Mouse (Mus musculus) midbrain, postnatal 0 days (tissue): Measurements from ENCODE around the gene Prkaca. TPM values are rescaled to one million over a fixed set of nuclear protein-coding genes. Genes with fewer than 3 reads are reported as not detected.

ENCODE experiments used
- ATAC-seq: fragments of 200-750 bp; cut with Nextera tagmentation; 2 replicates; pipeline ENCODE4 v1.8.0; 2017; ENCODE audit warnings: moderate number of reproducible peaks, mild to moderate bottlenecking, moderate TSS enrichment, moderate library complexity; ENCODE audit not compliant: low FRiP score
- DNase-seq: peaks from one replicate; pipeline ENCODE4 v3.0.0-alpha.2; 2015; ENCODE audit warnings: low spot score
- H3K27ac ChIP-seq: fragments of 300-500 bp; sonication (generic); 2 replicates; pipeline ENCODE4 v1.5.1; 2014; ENCODE audit warnings: low read depth, mild to moderate bottlenecking, low read length, mixed read lengths
- H3K27me3 ChIP-seq: fragments of 300-500 bp; sonication (generic); 2 replicates; pipeline ENCODE4 v1.6.1; 2014; ENCODE audit warnings: low read length, control low read depth, mixed read lengths; ENCODE audit not compliant: insufficient read depth
- H3K36me3 ChIP-seq: fragments of 300-500 bp; sonication (generic); 2 replicates; pipeline ENCODE4 v1.6.1; 2014; ENCODE audit warnings: low read length, control low read depth, mixed read lengths; ENCODE audit not compliant: insufficient read depth
- H3K4me1 ChIP-seq: fragments of 300-500 bp; sonication (generic); 2 replicates; pipeline ENCODE4 v1.6.1; 2014; ENCODE audit warnings: mild to moderate bottlenecking, control low read depth, antibody characterized with exemption, low read length, mixed read lengths; ENCODE audit not compliant: insufficient read depth
- H3K4me2 ChIP-seq: fragments of 300-500 bp; sonication (generic); 2 replicates; pipeline ENCODE4 v1.6.1; 2014; ENCODE audit warnings: low read depth, mild to moderate bottlenecking, low read length, mixed read lengths; ENCODE audit not compliant: poor library complexity, severe bottlenecking
- H3K4me3 ChIP-seq: fragments of 300-500 bp; sonication (generic); 2 replicates; pipeline ENCODE4 v1.5.1; 2014; ENCODE audit warnings: low read depth, mild to moderate bottlenecking, low read length, moderate library complexity
- H3K9ac ChIP-seq: fragments of 300-500 bp; sonication (generic); replicated peaks from 2 replicates; pipeline ENCODE4 v1.6.1; 2014; ENCODE audit warnings: mild to moderate bottlenecking, low read length, moderate library complexity, mixed read lengths; ENCODE audit not compliant: poor library complexity, severe bottlenecking
- H3K9me3 ChIP-seq: fragments of 300-500 bp; sonication (generic); 2 replicates; pipeline ENCODE4 v1.6.1; 2016; ENCODE audit warnings: low read length, control low read depth
- CTCF ChIP-seq: IDR thresholded peaks from 2 replicates; pipeline ENCODE4 v1.5.1; 2016; ENCODE audit warnings: antibody characterized with exemption, mild to moderate bottlenecking
- WGBS: fragments of 180-500 bp; shearing (Covaris S2); extraction: QIAGEN DNeasy Blood & Tissue Kit; methylation state at CpG from one replicate; pipeline ENCODE4 v1.1.7; 2014; 5-methylcytosine and 5-hydroxymethylcytosine counted together
- polyA plus RNA-seq: library from polyadenylated mRNA; unstranded; fragments of >200 nt; fragmentation: Nextera tagmentation; extraction: Ambion mirVana; gene quantifications from 2 replicates; pipeline ENCODE4 v1.2.1, GENCODE M21; 2015
- total RNA-seq: library from RNA; depleted of rRNA; stranded (reverse); fragments of >200 nt; gene quantifications from 2 replicates; pipeline ENCODE4 v1.2.3, GENCODE M21; 2014

The Prkaca gene
- total and polyA plus RNA-seq, 2 experiments from 2014 or later, result 218 to 253 TPM

DNA sequence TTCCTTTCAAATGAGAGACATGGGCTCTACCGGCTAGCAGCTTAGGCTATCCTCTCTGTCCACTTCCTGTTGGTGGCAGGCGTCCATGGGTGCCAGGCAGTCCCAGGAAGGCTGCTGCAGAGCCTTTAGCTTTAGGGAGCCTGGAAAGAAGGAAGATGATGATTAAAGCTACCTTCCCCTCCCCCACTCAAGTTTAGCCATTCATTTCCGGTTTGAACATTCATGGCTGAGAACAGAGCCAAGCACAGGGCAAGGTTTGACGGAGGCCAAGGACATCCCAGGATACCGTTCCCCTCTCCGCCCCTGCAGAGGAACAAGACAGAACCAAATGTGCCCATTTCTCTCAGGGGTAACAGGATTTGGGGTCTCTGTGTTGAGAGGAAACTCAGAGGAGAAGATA, 4.9 kb downstream of the Prkaca start:
- Histone ChIP-seq H3K9me3 (no peaks in the 10 kb centered on the region), H3K27ac (no peak overlapping the region), H3K9ac (0 out of 2 replicates have a peak overlapping the region, but pooled peaks have one; percentile 8), H3K27me3 (no peaks in the 10 kb centered on the region), H3K4me2 (no peak overlapping the region), H3K36me3 (peaks cover 29% of the 10 kb centered on the region), H3K4me3 (no peak overlapping the region), H3K4me1 (peaks cover 22% of the 10 kb centered on the region; the same call in 1 of the 2 replicates)
- ATAC-seq, result no peak
- 67% methylated on average over 6 of the region's 6 CpGs for WGBS
- no peak for DNase-seq
- TF ChIP-seq CTCF, result no peak

DNA sequence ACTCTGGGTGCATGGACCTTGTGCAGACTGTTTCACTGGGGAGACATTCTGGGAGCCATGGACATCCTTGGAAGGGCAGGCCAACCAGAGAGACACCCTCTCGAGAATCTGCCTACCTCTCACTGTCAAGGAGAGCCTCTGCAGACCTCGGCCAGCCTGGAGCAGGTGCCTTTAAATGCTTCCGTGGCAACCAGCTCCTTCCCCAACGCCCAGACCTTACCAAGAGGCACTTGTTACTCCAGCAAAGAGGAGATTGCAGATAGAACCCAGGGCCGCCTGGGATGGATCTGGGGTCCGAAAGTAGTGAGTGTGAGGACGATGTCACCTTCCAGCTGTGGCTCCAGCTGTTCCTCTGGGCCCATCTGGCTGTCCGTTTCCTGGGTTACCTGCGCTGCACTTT, 5.4 kb downstream of the Prkaca start:
- TF ChIP-seq CTCF, result no peak

DNA sequence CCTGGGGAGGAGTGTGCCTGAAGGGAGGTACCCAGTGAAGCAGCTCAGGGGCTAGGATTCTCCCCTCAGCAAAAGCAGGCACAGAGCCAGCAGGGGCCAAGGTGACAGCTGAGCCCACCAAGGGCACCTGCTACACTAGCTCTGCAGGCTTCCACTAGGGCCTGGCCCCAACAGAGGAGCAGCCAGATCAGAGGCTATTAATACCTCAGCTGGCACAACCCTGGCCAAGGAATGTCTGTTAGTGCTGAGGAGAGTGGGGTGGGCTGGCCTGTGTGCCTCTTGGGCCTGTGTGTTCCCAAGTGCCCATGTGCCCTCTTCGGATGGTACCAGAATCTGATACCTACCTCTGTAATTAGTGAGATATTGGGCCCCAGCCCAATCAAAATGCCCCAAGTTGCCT, 7.5 kb downstream of the Prkaca start:
- H3K4me3 ChIP-seq, result no peak overlapping the region
- WGBS, result 92% methylated on average over 1 of the region's 1 CpGs
- H3K4me2 ChIP-seq, result no peak overlapping the region
- no peak for ATAC-seq
- H3K36me3 ChIP-seq, result peaks cover 38% of the 10 kb centered on the region
- H3K9me3 ChIP-seq, result no peaks in the 10 kb centered on the region
- no peak for TF ChIP-seq CTCF
- DNase-seq, result no peak
- no peak overlapping the region for H3K27ac ChIP-seq
- H3K4me1 ChIP-seq, result peaks cover 18% of the 10 kb centered on the region; the same call in 1 of the 2 replicates
- H3K9ac ChIP-seq, result no peak overlapping the region
- H3K27me3 ChIP-seq, result no peaks in the 10 kb centered on the region

More for the DNA sequence above, 5.4 kb downstream of the Prkaca start:
- Histone ChIP-seq H3K9me3 (no peaks in the 10 kb centered on the region), H3K4me3 (no peak overlapping the region), H3K36me3 (peaks cover 29% of the 10 kb centered on the region), H3K9ac (0 out of 2 replicates have a peak overlapping the region, but pooled peaks have one; percentile 8), H3K27ac (no peak overlapping the region), H3K27me3 (no peaks in the 10 kb centered on the region), H3K4me1 (peaks cover 22% of the 10 kb centered on the region; the same call in 1 of the 2 replicates), H3K4me2 (no peak overlapping the region)
- 70% methylated on average over 9 of the region's 9 CpGs for WGBS
- DNase-seq (no peak), ATAC-seq (no peak)

DNA sequence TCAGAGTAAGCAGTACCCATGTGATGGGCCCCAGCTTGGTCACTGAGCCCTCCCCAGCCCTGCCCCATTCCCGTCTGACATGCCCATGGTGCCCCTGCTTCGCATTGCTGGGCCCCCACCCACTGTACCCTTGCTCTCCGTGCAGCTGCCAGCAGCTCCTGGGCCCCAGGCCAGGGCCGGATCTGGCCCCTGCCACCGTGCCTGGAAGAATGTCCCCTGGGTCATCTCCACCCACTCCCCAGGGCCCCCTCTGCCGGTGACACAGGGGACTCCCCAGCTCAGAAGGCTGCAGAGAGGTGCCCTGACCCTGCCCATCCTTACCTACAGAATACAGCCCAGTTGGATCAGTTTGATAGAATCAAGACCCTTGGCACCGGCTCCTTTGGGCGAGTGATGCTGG, 8.1 kb downstream of the Prkaca start:
- WGBS, result 78% methylated on average over 8 of the region's 8 CpGs
- peaks cover 41% of the 10 kb centered on the region for H3K36me3 ChIP-seq

DNA sequence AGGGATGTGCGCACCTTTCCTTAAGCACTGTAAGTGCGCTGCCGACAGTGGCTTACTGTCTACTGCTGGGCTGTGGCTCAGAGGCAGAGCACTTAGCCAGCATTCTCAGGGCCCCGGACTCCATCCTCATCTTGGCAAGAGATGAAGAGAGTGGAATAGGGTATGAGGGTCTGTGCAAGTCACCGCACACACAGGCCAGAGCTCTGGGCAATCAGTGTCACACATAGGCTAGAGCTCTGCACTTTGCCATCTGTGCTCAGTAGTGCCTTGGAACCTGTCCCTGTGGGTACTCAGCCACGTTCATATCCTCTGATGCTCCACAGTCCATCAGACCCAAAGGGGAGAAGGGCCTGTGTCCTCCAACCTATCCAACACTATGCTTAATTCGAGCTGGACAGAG, 8.7 kb downstream of the Prkaca start:
- Histone ChIP-seq H3K4me1 (peaks cover 16% of the 10 kb centered on the region; the same call in 1 of the 2 replicates), H3K36me3 (peaks cover 48% of the 10 kb centered on the region), H3K9ac (no peak overlapping the region), H3K4me2 (no peak overlapping the region), H3K9me3 (no peaks in the 10 kb centered on the region), H3K27me3 (no peaks in the 10 kb centered on the region), H3K4me3 (no peak overlapping the region), H3K27ac (no peak overlapping the region)
- DNase-seq (no peak), ATAC-seq (no peak)
- WGBS, result 98% methylated on average over 7 of the region's 7 CpGs
- no peak for TF ChIP-seq CTCF

More for the DNA sequence above, 8.1 kb downstream of the Prkaca start:
- Histone ChIP-seq H3K4me3 (no peak overlapping the region), H3K9me3 (no peaks in the 10 kb centered on the region), H3K9ac (no peak overlapping the region), H3K4me1 (peaks cover 18% of the 10 kb centered on the region; the same call in 1 of the 2 replicates), H3K4me2 (no peak overlapping the region), H3K27me3 (no peaks in the 10 kb centered on the region), H3K27ac (no peak overlapping the region)
- ATAC-seq, result no peak
- TF ChIP-seq CTCF, result no peak
- no peak for DNase-seq

DNA sequence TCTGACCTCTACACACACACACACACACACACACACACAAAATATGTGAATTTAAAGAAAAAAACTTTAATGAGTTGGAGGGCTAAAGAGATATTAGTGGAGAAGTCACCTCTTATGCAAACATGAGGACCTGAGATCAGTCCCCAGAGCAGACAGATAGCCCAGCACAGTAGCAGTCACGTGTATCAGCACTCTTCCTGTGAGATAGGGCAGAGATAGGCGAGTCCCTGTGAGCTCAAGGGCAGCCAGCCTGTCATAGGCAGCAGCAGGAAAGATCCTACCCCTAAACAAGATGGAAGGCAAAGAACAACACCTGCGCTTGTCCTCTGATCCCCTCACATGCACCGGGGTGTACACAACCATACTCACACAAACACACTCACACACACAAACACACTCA, 9.7 kb downstream of the Prkaca start:
- no peak for ATAC-seq
- H3K9me3 ChIP-seq, result no peaks in the 10 kb centered on the region
- H3K4me2 ChIP-seq, result no peak overlapping the region
- H3K4me1 ChIP-seq, result peaks cover 7% of the 10 kb centered on the region; the same call in 1 of the 2 replicates
- peaks cover 55% of the 10 kb centered on the region for H3K36me3 ChIP-seq
- no peak overlapping the region for H3K9ac ChIP-seq
- no peak overlapping the region for H3K4me3 ChIP-seq
- no peaks in the 10 kb centered on the region for H3K27me3 ChIP-seq
- DNase-seq, result no peak
- no peak for TF ChIP-seq CTCF
- WGBS, result 92% methylated on average over 4 of the region's 4 CpGs
- no peak overlapping the region for H3K27ac ChIP-seq
